Mouse (Mus musculus) neural tube, embryonic 14.5 days (tissue): ENCODE data around the gene Gm33543. TPM values are rescaled to one million over a fixed set of nuclear protein-coding genes. Genes with fewer than 3 reads are reported as not detected.

Experiments used
- ATAC-seq: fragments of 200-750 bp; cut with Nextera tagmentation; 2 replicates; pipeline ENCODE4 v1.8.0; 2017; ENCODE audit warnings: low read depth, mild to moderate bottlenecking, moderate TSS enrichment, moderate library complexity
- H3K27ac ChIP-seq: fragments of 300-500 bp; sonication (generic); 2 replicates; pipeline ENCODE4 v1.5.1; 2014; ENCODE audit warnings: low read depth, mild to moderate bottlenecking, control low read depth, low read length, moderate library complexity, mixed read lengths
- H3K27me3 ChIP-seq: fragments of 300-500 bp; sonication (generic); 2 replicates; pipeline ENCODE4 v1.6.1; 2014; ENCODE audit warnings: low read length; ENCODE audit not compliant: control insufficient read depth, insufficient read depth
- H3K36me3 ChIP-seq: fragments of 300-500 bp; sonication (generic); 2 replicates; pipeline ENCODE4 v1.6.1; 2014; ENCODE audit warnings: low read length, mixed read lengths; ENCODE audit not compliant: control insufficient read depth, insufficient read depth
- H3K4me1 ChIP-seq: fragments of 300-500 bp; sonication (generic); 2 replicates; pipeline ENCODE4 v1.6.1; 2014; ENCODE audit warnings: low read length; ENCODE audit not compliant: control insufficient read depth, insufficient read depth
- H3K4me2 ChIP-seq: fragments of 300-500 bp; sonication (generic); 2 replicates; pipeline ENCODE4 v1.6.1; 2014; ENCODE audit warnings: mild to moderate bottlenecking, low read depth, low read length, control low read depth
- H3K4me3 ChIP-seq: fragments of 300-500 bp; sonication (generic); 2 replicates; pipeline ENCODE4 v1.5.1; 2014; ENCODE audit warnings: low read depth, low read length, control low read depth, mixed read lengths
- H3K9ac ChIP-seq: fragments of 300-500 bp; sonication (generic); replicated peaks from 2 replicates; pipeline ENCODE4 v1.6.1; 2014; ENCODE audit warnings: low read depth, mild to moderate bottlenecking, control low read depth, low read length, mixed read lengths
- H3K9me3 ChIP-seq: fragments of 300-500 bp; sonication (generic); 2 replicates; pipeline ENCODE4 v1.6.1; 2016; ENCODE audit warnings: low read length; ENCODE audit not compliant: control insufficient read depth
- WGBS: fragments of 180-500 bp; shearing (Covaris S2); extraction: QIAGEN DNeasy Blood & Tissue Kit; methylation state at CpG from one replicate; pipeline ENCODE4 v1.1.7; 2014; 5-methylcytosine and 5-hydroxymethylcytosine counted together
- polyA plus RNA-seq: library from polyadenylated mRNA; unstranded; fragments of >200 nt; fragmentation: Nextera tagmentation; extraction: Ambion mirVana; gene quantifications from 2 replicates; pipeline ENCODE4 v1.2.1, GENCODE M21; 2014

Gene Gm33543
- polyA plus RNA-seq, 1 experiment from 2014 or later: not detected

GRCm38 (mm10) chr10:95791427-95791804 lies 51.3 kb downstream of the Gm33543 start:
- 74% methylated on average over 8 of the region's 8 CpGs for WGBS
- no peaks in the 10 kb centered on the region for H3K27me3 ChIP-seq
- no peak for ATAC-seq
- no peak overlapping the region for H3K4me3 ChIP-seq
- H3K4me1 ChIP-seq: no peaks in the 10 kb centered on the region
- H3K27ac ChIP-seq: no peak overlapping the region
- no peaks in the 10 kb centered on the region for H3K9me3 ChIP-seq
- no peak overlapping the region for H3K4me2 ChIP-seq
- no peaks in the 10 kb centered on the region for H3K36me3 ChIP-seq
- no peak overlapping the region for H3K9ac ChIP-seq

- Histone ChIP-seq H3K9me3 (no peaks in the 10 kb centered on the region), H3K4me1 (no peaks in the 10 kb centered on the region), H3K27ac (no peak overlapping the region), H3K4me2 (no peak overlapping the region), H3K36me3 (no peaks in the 10 kb centered on the region), H3K9ac (no peak overlapping the region), H3K4me3 (no peak overlapping the region), H3K27me3 (no peaks in the 10 kb centered on the region)
- ATAC-seq: no peak
- 78% methylated on average over 15 of the region's 15 CpGs for WGBS
Observed at GRCm38 (mm10) chr10:95790771-95791426, 51.8 kb downstream of the Gm33543 start.

- Histone ChIP-seq H3K4me1 (no peaks in the 10 kb centered on the region), H3K36me3 (no peaks in the 10 kb centered on the region), H3K9me3 (no peaks in the 10 kb centered on the region), H3K9ac (no peak overlapping the region), H3K27ac (no peak overlapping the region), H3K4me3 (no peak overlapping the region), H3K27me3 (no peaks in the 10 kb centered on the region), H3K4me2 (no peak overlapping the region)
- no peak for ATAC-seq
- 96% methylated on average over 2 of the region's 2 CpGs for WGBS
Observed at GRCm38 (mm10) chr10:95787176-95787575, 55.6 kb downstream of the Gm33543 start.

GRCm38 (mm10) chr10:95784837-95785236 lies 57.9 kb downstream of the Gm33543 start:
- Histone ChIP-seq H3K36me3 (no peaks in the 10 kb centered on the region), H3K27me3 (no peaks in the 10 kb centered on the region), H3K4me1 (no peaks in the 10 kb centered on the region), H3K9me3 (no peaks in the 10 kb centered on the region), H3K27ac (no peak overlapping the region), H3K4me2 (no peak overlapping the region), H3K4me3 (no peak overlapping the region), H3K9ac (no peak overlapping the region)
- ATAC-seq: no peak
- WGBS: 70% methylated on average over 7 of the region's 7 CpGs

- H3K9ac ChIP-seq: no peak overlapping the region
- H3K27me3 ChIP-seq: no peaks in the 10 kb centered on the region
- H3K9me3 ChIP-seq: no peaks in the 10 kb centered on the region
- no peak overlapping the region for H3K4me3 ChIP-seq
- no peak overlapping the region for H3K4me2 ChIP-seq
- H3K27ac ChIP-seq: no peak overlapping the region
- WGBS: 89% methylated on average over 8 of the region's 8 CpGs
- ATAC-seq: no peak
- no peaks in the 10 kb centered on the region for H3K4me1 ChIP-seq
- no peaks in the 10 kb centered on the region for H3K36me3 ChIP-seq
Observed at GRCm38 (mm10) chr10:95780881-95781600, 61.7 kb downstream of the Gm33543 start.

- Histone ChIP-seq H3K4me3 (no peak overlapping the region), H3K36me3 (no peaks in the 10 kb centered on the region), H3K27me3 (no peaks in the 10 kb centered on the region), H3K4me2 (no peak overlapping the region), H3K4me1 (no peaks in the 10 kb centered on the region), H3K9me3 (no peaks in the 10 kb centered on the region), H3K27ac (no peak overlapping the region), H3K9ac (no peak overlapping the region)
- ATAC-seq: no peak
- 91% methylated on average over 13 of the region's 13 CpGs for WGBS
Observed at GRCm38 (mm10) chr10:95779801-95780385, 62.8 kb downstream of the Gm33543 start.

GRCm38 (mm10) chr10:95778622-95779021 lies 64.1 kb downstream of the Gm33543 start:
- no peaks in the 10 kb centered on the region for H3K9me3 ChIP-seq
- 59% methylated on average over 8 of the region's 8 CpGs for WGBS
- H3K27ac ChIP-seq: no peak overlapping the region
- H3K27me3 ChIP-seq: no peaks in the 10 kb centered on the region
- no peak overlapping the region for H3K9ac ChIP-seq
- ATAC-seq: no peak
- no peak overlapping the region for H3K4me3 ChIP-seq
- no peaks in the 10 kb centered on the region for H3K36me3 ChIP-seq
- H3K4me1 ChIP-seq: no peaks in the 10 kb centered on the region
- H3K4me2 ChIP-seq: no peak overlapping the region

GRCm38 (mm10) chr10:95777701-95778320 lies 64.9 kb downstream of the Gm33543 start:
- no peak overlapping the region for H3K9ac ChIP-seq
- H3K27ac ChIP-seq: no peak overlapping the region
- no peak overlapping the region for H3K4me2 ChIP-seq
- no peak overlapping the region for H3K4me3 ChIP-seq
- no peak for ATAC-seq
- 88% methylated on average over 15 of the region's 15 CpGs for WGBS
- H3K36me3 ChIP-seq: no peaks in the 10 kb centered on the region
- no peaks in the 10 kb centered on the region for H3K27me3 ChIP-seq
- no peaks in the 10 kb centered on the region for H3K4me1 ChIP-seq
- H3K9me3 ChIP-seq: no peaks in the 10 kb centered on the region

GRCm38 (mm10) chr10:95777071-95777470 lies 65.7 kb downstream of the Gm33543 start:
- no peaks in the 10 kb centered on the region for H3K4me1 ChIP-seq
- no peak overlapping the region for H3K4me2 ChIP-seq
- no peak overlapping the region for H3K4me3 ChIP-seq
- ATAC-seq: no peak
- 80% methylated on average over 1 of the region's 1 CpGs for WGBS
- no peak overlapping the region for H3K9ac ChIP-seq
- H3K36me3 ChIP-seq: no peaks in the 10 kb centered on the region
- no peaks in the 10 kb centered on the region for H3K9me3 ChIP-seq
- no peak overlapping the region for H3K27ac ChIP-seq
- H3K27me3 ChIP-seq: no peaks in the 10 kb centered on the region
